Mouse (Mus musculus) layer of hippocampus, postnatal 10 days (tissue): ENCODE results near the gene Spata5. TPM values are rescaled to one million over a fixed set of nuclear protein-coding genes. Genes with fewer than 3 reads are reported as not detected.

Experiments used
- DNase-seq, 2 experiments: peaks; one replicate each; pipeline ENCODE4 v3.0.0; 2021; ENCODE audit warnings: low spot score in 2 of 2
- long read RNA-seq: library from polyadenylated mRNA; stranded (forward); transcript quantifications from one replicate; pipeline ENCODE4 v2.0.0, GENCODE M21; 2023
- total RNA-seq, 2 experiments: library from RNA; stranded (reverse); gene quantifications; 2 replicates each; pipeline ENCODE4 v1.2.3; 2021

Spata5 gene
- 10 to 100 TPM; 20.0 to 25.6 TPM for total RNA-seq
- long read RNA-seq, partial matches to known transcripts, result 0 of 7 reads
- long read RNA-seq, other reads (novel, unspliced or antisense), result 0 of 7 reads

- DNase-seq, result peak; percentile 94 to 96
These were observed at the start of gene Spata5 for GRCm38 (mm10) chr3:37419458-37419991. Gene Spata5 (plus strand): TSS chr3:37419896.

- no peak for DNase-seq
These were observed 49.3 kb upstream of the Spata5 start for GRCm38 (mm10) chr3:37370407-37370806.

- no peak for DNase-seq
These were observed 46.0 kb upstream of the Spata5 start for GRCm38 (mm10) chr3:37373712-37374111.

- no peak for DNase-seq
These were observed 41.8 kb upstream of the Spata5 start for GRCm38 (mm10) chr3:37377926-37378325.

- no peak for DNase-seq
These were observed 41.3 kb upstream of the Spata5 start for GRCm38 (mm10) chr3:37378412-37378811.

GRCm38 (mm10) chr3:37379201-37379600 lies 40.5 kb upstream of the Spata5 start:
- DNase-seq, result no peak

GRCm38 (mm10) chr3:37379930-37380881 lies 39.5 kb upstream of the Spata5 start:
- peak; percentile 17 to 21 for DNase-seq

- no peak for DNase-seq
These were observed 38.2 kb upstream of the Spata5 start for GRCm38 (mm10) chr3:37381457-37381856.

- no peak for DNase-seq
These were observed 36.5 kb upstream of the Spata5 start for GRCm38 (mm10) chr3:37383096-37383765.

- no peak for DNase-seq
These were observed 32.4 kb upstream of the Spata5 start for GRCm38 (mm10) chr3:37387310-37387709.

GRCm38 (mm10) chr3:37396930-37397608 lies 22.6 kb upstream of the Spata5 start:
- no peak for DNase-seq

GRCm38 (mm10) chr3:37397646-37398045 lies 22.1 kb upstream of the Spata5 start:
- no peak for DNase-seq

GRCm38 (mm10) chr3:37398661-37399395 lies 20.9 kb upstream of the Spata5 start:
- DNase-seq, result peak in 1 of 2 experiments; percentile 36

GRCm38 (mm10) chr3:37401729-37402610 lies 17.7 kb upstream of the Spata5 start:
- DNase-seq, result no peak

GRCm38 (mm10) chr3:37407598-37407997 lies 12.1 kb upstream of the Spata5 start:
- no peak for DNase-seq

GRCm38 (mm10) chr3:37413446-37413845 lies 6.2 kb upstream of the Spata5 start:
- no peak for DNase-seq

GRCm38 (mm10) chr3:37414413-37414960 lies 5.2 kb upstream of the Spata5 start:
- peak; percentile 87 to 90 for DNase-seq

- DNase-seq, result no peak
These were observed 1.4 kb upstream of the Spata5 start for GRCm38 (mm10) chr3:37418341-37418740.

- DNase-seq, result peak; percentile 69 to 77
These were observed 687 bp upstream of the Spata5 start for GRCm38 (mm10) chr3:37418961-37419457.
